Comparison of ENCODE assay signal across 22 mouse cellular contexts in the genomic region with DNA sequence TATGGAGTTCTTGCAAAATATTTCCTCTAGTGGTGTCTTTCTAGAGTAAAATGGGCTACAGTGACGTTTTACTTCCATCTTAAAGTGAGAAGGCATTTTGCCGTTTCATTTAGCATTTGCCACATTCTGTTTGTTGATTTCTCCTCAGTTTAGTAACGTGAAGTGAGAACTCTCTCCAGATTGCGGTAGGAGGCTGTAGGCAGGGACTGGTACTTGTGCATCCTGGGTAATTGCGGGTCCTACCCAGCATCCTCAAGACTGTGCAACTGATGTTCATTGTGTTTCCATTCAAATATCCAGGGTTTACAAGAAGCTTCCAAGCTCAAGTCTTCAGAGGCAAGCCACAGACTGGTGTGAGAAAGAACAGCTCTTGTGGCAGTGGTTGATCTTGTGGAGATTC.
DNase-seq lines count a peak whose midpoint lies in the region; ATAC-seq lines count a peak whose summit lies in the region.
"Had no signal": no experiment of that assay in that cellular context is flagged by ENCODE, and none has a peak within 500 bp of the region (broad histone marks: within the 10 kb centered on the region; RNA-seq: fewer than 3 reads in every experiment).

No protein-coding gene starts in this region.

- DNase-seq in frontal cortex, postnatal 14 days (ENCODE audit: low spot score in 2 of 2), result no peak
- DNase-seq in layer of hippocampus, adult 8-10 months (ENCODE audit: low spot score in 2 of 2), result peak; percentile 13 to 22
- no peak for DNase-seq in layer of hippocampus, adult 9-10 months (ENCODE audit: low spot score)
- peak; percentile 53 to 56 for DNase-seq in right cerebral cortex, adult 2 months (ENCODE audit: low spot score in 2 of 2)
- no peak for DNase-seq in right cerebral cortex, postnatal 14 days
- DNase-seq in heart, postnatal 10 days, result no peak
- DNase-seq: adrenal gland, postnatal 10 days; cerebellum, adult 11-12 months; cerebellum, adult 9-11 months; gastrocnemius, adult 2 months; gastrocnemius, postnatal 36 days; heart, adult 18-20 months; heart, postnatal 4 days; kidney, adult 8-10 months; kidney, postnatal 4 days; lung, postnatal 36 days; thymus, postnatal 4 days had no signal

- peak; percentile 69 for ATAC-seq in frontal cortex, adult (ENCODE audit: low TSS enrichment)
- ATAC-seq: forebrain, embryonic 16.5 days; intestine, embryonic 16.5 days; midbrain, embryonic 16.5 days; Patski had no signal

- intact Hi-C loops in heart, postnatal 10 days (cut with DNase I), result no loop called here

Comparison
In these comparisons a context has a peak if more than half of its experiments do, and no peak if none do; other contexts are left out.
1. DNase-seq: peak in layer of hippocampus, adult 8-10 months (2 of 2) and right cerebral cortex, adult 2 months (2 of 2); none in frontal cortex, postnatal 14 days (0 of 2), layer of hippocampus, adult 9-10 months (single experiment), right cerebral cortex, postnatal 14 days (single experiment) and heart, postnatal 10 days (0 of 2).